Mouse (Mus musculus) embryo, embryonic 11 days (tissue): ENCODE data around the gene Haus7.

Experiments used
- DNase-seq: peaks from one replicate; pipeline ENCODE4 v3.0.0-alpha.2; 2015

Haus7 gene

DNA sequence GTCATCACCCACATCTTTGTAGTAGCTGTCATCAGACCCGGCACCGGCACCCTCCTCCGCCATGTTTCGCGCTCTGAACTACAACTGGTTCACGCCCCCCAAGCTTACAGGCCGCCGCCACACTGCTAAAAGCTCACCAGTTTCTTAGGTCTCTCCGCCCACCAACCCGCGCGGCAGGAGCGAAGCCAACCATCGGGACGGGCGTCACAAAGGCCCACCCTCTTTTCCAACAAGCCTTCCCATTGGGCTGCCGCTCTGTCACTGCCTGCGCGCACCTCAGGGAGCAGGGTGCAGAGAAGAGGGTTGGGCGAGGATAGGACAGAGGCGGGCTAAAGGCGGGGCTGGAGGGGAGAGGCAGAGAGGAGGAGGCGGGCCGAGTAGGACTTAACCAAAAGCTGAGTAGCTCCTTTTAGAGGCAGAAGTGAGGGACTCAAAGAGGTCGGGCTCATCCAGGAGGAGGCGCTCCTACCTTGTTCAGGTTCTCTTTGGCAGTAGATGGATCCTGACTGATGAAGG, at the start of gene Haus7:
Haus7 (minus strand) TSS at position 168 of the 516 bp plus-strand sequence.
- peak; percentile 92 for DNase-seq

- DNase-seq: no peak
Observed at GRCm38 (mm10) chrX:73506577-73506976, 47.7 kb upstream of the Haus7 start.

- DNase-seq: no peak
Observed at GRCm38 (mm10) chrX:73505130-73505735, 46.4 kb upstream of the Haus7 start.

- no peak for DNase-seq
Observed at GRCm38 (mm10) chrX:73496746-73497145, 37.9 kb upstream of the Haus7 start.

DNA sequence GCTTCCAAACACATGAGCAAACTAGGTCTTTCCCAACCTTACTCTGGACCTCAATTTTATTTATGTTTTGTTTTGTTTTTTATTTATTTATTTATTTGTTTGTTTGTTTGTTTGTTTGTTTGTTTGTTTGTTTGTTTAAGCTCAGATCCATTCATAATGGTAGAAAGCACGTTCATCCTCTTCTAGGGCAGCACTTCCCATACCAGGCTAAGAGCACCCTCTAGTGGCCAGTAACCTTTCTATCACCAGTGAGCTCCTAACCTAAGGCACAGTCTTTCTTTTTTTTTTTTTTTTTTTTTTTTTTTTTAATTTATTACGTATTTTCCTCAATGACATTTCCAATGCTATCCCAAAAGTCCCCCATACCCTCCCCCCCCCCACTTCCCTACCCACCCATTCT, 34.7 kb upstream of the Haus7 start:
- peak; percentile 78 for DNase-seq

GRCm38 (mm10) chrX:73490804-73491203, 32.0 kb upstream of the Haus7 start:
- no peak for DNase-seq

- DNase-seq: no peak
Observed at GRCm38 (mm10) chrX:73490186-73490585, 31.3 kb upstream of the Haus7 start.

DNA sequence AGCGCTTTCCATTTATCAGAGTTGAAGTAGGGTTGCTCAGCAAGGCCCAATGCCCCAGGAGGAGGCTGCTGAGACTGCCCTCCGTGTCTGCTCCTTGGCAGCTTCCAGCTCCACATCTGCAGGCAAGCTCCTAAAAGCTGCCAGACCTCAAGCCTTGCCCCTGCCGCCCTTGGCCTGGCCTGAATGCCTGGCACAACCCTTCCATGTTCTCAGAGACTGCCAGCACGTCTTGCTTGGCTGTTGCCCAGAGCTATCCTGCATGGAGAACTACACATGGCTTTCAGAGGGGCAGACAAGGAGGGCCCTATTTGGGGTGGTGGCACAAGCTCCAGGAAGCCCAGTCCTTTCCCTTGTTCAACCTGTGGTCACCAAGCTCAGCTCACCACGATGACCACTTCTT, 28.1 kb upstream of the Haus7 start:
- DNase-seq: no peak

GRCm38 (mm10) chrX:73484870-73485269, 26.0 kb upstream of the Haus7 start:
- no peak for DNase-seq

GRCm38 (mm10) chrX:73484076-73484475, 25.2 kb upstream of the Haus7 start:
- no peak for DNase-seq

GRCm38 (mm10) chrX:73483484-73483810, 24.6 kb upstream of the Haus7 start, which contains the start of gene Bgn:
Bgn (plus strand) TSS chrX:73483602.
- DNase-seq: peak; percentile 32

- no peak for DNase-seq
Observed at GRCm38 (mm10) chrX:73482643-73483483, 24.0 kb upstream of the Haus7 start.

DNA sequence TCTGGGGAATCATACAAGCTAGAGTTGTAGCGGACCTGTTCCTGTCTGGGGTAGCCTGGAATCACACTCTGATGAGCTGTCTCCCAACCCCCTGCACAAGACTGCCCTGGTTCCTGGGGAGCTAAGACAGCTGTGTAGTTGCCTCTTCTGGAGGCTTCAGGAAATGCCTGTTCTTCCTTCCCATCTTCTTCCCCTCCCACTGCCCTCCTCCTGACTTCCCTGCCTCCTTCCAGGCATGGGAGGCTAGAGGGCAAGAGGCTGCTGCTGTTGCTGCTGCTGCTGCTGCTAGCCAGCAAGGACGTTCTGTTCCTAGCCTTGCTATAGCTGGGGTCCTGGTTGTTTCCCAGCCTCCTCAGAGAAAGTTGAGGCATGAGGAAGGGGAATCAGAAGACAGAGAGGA, 21.5 kb upstream of the Haus7 start:
- no peak for DNase-seq

DNA sequence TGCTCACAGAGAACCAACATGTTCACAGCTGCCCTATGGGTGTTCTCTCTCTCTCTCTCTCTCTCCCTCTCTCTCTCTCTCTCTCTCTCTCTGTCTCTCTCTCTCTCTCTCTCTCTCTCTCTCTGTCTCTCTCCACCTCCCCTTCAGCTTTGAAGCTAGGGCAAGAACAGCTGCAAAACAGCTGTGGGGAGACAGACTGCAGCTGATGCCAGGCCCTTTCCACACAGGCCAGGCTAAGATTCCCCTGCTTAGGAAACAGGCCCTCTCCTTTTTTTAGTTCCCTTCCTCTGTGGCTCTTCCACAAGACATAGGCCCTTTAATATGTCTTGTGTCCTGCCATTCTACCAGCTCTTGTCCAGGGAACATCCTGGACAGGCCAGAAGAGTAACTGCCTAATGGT, 20.8 kb upstream of the Haus7 start:
- no peak for DNase-seq

DNA sequence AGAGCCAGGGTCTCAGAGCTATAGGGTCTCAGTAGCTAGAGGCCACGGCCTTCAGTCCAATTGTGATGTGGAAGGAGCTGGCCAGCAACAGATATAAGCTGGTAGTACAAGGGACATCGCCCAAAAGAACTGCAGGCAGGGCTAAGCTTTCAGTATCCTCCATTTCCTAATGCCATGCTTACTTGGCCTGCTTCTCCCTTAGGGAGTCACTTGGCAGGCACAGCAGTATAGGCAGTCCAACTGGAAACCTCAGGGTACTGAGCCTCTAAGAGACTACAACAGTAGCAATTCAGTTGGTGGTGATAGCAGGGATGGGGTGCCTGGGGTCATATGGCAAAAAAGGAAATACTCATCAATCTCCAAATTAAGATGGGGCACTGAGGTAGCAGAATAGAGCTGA, 18.7 kb upstream of the Haus7 start:
- no peak for DNase-seq

- peak; percentile 38 for DNase-seq
Observed at GRCm38 (mm10) chrX:73476621-73477020, 17.8 kb upstream of the Haus7 start.

DNA sequence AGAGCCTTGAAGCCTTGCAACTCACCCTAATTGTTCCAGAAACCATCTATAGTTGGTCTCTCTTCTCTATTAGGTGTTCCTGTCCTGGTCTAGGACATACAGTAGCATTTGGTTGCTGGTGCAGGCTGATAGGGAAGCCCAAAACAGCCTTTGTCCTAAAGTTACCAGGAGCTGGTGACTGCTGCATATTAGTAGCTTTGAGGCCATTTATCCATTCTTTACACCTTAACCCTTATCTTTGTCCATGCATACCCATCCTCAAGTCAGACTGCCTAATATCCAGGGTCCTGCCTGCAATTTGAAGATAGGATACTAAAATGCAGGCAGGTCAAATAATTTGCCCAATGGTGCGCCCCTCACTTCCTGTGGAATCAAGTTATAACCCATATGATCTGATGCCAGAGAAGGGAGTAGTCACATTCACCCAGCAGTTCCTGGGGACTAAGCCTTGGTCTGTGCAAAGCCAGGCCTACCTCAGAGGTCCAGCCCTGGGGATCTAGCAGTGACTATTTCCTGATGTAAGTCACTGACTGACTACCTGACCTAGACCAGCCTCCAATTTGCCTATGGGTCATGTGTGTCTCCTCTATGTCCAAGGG, 16.9 kb upstream of the Haus7 start:
- DNase-seq: no peak

DNA sequence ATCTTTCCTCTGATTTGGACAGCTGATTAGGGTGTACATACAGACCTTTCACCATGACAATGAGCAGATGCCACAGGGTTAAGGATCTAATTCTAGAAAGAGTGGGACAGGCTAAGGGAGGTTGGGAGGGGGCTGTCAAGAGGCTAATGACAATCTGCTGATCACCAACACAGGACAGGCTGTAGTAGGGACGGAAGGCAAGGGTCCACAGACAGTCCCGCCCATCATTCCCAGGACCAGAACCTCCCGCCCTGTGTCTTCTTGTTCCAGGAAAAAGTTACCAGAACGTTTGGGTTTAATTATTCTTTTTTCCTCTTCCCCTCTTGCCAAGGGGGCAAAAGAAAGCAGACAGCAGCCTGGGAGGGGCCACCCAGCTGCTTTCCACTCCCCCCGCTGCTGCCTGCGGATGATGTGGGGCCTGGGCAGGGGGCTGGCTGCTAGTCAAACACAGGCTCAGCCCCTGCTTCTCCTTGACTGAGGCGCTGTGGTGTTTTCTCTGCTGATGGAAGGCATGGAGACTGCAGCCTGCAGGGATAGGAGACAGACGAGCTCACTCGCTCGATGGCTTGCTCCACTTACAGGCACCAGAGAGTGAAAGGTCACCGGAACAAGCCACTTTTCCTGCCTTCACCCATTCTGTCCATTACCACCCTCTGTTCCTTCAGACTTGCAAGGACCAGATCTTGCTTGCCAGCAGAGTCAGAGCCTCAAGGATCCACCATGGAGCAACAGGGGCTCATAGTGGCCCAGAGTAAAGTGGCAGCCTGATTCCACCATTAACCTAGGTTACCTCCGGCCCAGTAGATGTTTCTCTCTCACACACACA, 15.7 kb upstream of the Haus7 start:
- peak; percentile 30 for DNase-seq

GRCm38 (mm10) chrX:73471764-73472163, 12.9 kb upstream of the Haus7 start:
- no peak for DNase-seq

DNA sequence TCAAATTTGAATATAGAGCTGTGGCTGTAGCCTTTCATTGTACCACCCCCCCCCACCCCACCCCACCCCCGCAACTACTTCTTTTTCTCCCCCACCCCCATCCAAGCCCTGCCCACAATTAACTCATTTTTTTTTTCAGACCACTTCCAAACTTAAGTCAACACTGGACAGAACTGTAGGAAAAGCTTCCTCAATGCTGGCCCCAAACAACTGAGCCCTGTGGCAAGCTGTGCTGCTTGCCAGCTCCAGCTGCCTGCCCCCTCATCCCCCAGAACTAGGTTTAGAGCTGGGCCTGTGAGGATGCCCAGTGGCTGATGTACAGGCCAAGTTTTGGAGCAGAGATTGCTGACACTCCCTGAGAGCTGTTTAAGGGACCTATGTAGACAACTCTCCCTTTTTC, 9.9 kb upstream of the Haus7 start:
- DNase-seq: no peak

- no peak for DNase-seq
Observed at GRCm38 (mm10) chrX:73468330-73468729, 9.5 kb upstream of the Haus7 start.

DNA sequence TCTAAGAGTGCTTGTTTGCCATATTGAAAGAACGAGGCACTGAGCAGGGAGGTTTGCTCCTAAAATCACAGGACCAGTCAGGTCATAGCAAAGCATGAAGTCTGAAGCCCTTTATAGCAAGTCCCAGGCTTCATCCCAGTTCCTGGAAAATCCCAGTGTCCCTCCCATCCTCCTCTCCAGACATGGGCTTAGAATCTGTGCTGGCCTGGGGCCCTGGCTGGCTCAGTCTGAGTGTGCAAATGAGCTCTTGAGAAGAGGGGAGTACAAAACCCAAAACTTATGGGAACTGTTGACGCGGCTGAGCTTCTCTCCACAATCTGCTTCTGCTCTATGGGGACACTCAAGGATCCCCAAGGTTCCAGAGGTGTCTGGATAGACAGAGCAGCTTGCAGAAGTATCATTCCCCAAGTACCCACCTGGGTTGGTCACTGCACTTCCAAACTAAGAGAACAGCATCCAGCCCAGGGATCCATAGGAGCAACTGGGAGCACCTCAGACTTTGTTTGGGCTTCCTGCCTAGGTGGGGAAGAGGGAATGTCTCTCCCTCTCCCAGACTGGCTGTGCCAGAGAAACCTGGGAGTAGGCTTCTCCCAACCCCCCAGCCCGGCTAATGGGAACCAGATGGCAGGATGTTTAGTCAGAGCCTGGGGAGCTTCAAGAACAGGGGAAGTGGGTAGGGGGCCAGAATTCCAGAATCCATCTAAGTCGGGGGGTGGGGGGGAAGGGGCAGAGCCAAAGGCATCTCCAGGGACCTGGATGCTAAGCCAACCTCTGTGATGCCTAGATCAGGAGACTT, 8.8 kb upstream of the Haus7 start:
- DNase-seq: peak; percentile 73
